Mouse (Mus musculus): ENCODE data around the gene Gm28035. TPM values are rescaled to one million over a fixed set of nuclear protein-coding genes. Genes with fewer than 3 reads are reported as not detected.

Gm28035 gene
- polyA plus RNA-seq (2015; fragmentation: Nextera tagmentation; extraction: Ambion mirVana), result 0.06 and 0.07 TPM in 2 replicates

DNA sequence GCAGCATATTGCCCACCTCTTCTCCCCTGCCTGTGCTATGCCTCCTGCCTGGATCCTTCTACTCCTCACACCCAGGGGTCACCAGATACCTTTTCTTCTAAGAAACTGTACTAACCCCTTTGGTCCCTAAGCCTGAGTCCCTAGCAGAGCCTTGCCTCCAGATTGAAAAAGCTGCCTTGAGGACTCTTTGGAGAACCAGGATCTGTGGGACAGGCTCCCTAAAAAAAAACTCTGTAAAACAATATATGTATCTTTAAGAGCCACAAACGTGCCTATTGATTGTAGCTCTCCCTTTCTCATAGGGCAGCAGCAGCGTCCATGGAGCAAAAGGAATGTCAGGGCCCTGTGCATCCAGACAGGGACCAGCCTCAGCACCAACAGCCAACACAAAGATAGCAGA, at the start of gene Gm28035:
Gene Gm28035, plus strand, starts transcription at position 301 of the 400 bp plus-strand sequence.

DNA sequence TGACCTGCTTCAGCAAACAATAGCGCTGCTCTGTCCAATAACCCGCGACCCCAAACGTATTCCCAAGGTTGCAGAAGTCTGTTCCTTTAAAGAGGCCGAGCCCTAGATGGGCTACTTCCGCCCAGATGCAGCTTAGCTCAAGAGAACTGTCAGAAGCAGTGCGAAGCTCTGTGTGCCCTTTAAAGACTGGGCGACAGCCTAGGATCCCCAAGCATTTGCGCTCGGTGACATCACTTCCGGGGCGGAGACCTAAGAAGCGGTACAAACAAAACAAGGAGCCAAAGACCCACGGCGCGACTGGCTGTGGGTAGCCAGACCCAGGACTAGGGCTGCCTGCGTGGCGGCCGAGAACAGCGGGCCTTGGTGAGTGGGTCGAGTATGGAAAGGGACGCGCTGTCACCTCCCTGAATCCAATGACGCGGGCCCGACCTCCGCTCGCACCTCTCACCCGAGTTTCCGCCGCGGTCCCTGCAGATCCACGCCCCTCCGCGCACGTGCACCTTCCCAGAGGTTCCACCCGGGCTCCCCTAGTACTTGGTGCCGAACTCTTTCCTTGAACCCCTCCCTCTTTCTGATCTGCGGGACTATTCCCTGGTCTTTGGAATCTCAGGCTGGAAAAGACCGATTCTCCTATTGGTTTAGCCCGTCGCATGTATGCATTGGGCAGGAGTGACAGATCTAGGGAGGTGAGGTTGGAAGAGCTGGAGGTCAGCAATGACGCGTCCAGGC, 34.6 kb upstream of the Gm28035 start, which contains the start of gene Kyat1:
Gene Kyat1, minus strand, starts transcription at position 219 of the 729 bp plus-strand sequence.

DNA sequence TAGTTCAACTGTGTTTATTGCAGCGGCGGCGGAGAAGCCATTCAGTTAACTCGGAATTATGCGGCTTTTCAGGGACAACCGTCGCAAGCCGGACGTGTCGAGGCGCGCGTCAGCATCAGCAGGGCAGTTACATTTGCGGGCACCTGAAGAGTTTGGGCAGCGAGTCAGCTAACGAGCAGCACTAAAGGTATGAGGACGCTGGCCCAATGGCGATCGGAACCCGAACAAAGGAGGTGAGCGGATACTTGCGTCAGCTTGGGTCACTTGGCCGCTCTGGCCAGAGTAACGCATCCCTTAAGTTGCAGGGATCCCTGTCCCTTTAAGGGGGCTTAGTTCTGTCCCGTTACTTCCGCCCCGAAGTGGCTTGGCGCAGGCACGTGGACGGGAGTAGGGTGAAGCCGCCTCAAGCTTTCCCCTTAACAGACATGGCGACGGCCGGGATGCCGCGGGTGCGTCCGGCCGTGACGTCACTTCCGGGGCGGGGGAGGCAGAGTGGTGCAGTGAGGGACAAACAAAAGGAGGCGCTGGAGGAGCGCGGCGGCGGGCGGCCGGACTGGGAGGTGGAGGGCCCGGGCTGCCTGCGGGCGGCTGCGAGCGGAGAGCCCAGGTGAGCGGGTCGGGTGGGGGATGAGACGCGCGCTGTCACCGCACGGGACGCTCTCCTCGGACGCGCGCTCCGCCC, 3.0 kb upstream of the Gm28035 start, which contains the start of gene Lrrc8a:
Gene Lrrc8a, plus strand, starts transcription at position 517 of the 682 bp plus-strand sequence.

DNA sequence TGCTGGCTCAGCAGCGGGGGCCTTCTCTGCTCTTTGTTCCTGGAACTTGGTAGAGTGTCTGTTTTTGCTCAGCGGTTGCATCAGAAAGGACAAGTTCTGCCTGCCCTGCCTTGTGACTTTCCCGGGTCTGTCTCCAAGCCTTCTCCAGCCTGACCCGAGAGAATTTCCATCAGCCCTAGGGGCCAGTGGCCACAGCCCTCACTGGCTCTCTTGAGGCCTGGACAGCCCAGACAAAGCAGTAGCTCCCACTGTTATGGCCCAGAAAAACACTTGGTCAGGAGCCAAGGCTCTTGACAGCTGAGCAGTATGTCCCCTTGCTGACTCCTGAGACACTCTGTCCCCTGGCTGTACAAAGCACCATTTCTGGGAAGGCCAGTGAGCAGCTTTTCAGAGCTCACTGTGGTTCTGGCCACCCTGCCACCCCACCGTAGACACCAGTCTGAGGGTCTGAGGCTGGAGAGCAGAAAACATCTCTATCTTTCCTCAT, 25.4 kb downstream of the Gm28035 start, which contains the start of gene Phyhd1:
Gene Phyhd1, plus strand, starts transcription at position 437 of the 487 bp plus-strand sequence.

DNA sequence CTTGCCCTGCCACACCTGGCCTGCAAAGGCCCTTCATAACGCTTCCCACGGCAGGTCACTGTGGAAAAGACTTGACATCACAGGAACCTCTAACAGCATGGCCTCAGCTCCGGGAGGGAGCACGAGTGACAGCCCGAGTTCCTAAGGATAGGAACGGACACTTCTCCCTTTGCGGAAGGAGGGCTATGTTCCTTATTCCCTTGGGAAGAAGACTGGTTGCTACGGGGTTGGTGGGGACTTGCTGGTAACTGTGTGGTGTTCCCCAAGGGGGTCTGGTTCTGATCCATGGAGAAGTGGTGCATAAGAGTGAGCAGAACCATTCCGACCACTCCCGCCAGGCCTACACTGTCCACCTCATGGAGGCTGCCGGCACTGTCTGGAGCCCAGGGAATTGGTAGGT, 40.4 kb downstream of the Gm28035 start, which contains the start of gene Gm28038:
Gene Gm28038, plus strand, starts transcription at position 301 of the 400 bp plus-strand sequence.

DNA sequence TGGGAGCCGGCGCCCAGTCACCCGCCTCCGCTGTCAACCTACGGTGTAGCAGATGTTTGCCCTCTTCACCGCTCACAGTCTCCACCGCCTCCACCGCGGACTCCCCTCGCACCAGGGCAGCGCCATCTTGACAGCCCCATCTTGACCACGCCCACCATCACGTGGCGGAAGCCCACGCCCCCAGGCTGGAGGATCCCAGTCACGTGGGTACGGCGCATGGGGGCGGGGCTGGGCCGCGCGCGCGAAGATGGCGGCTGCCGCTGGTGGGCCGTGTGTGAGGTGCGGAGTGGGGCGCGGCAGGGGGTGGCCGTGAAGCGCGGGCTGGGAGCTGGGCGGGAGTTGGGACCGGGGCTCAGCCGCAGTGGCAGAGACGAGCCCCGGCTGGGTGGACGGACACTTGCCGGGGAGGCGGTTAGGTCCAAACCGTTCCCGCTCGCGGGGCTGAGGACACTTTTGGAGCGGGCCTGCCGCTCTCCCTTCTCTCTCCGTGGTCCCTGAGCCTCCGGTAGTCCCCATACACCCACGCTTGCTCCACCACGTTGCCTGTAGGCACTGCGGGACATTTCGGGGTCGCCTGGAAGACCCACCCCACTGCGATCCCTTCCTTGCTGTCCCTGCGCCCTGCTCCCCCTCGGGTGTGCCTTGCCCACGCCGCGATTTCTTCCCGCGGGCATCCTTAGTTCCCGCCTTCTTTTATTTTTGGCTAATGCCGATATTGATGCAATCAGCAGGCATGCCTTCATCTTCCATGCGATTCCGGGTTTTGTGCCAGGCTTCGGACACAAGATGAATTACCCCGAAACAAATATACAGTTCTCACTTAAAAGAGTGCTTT, 46.0 kb downstream of the Gm28035 start, which contains the start of the genes Dolk and Nup188:
Gene Dolk, minus strand, starts transcription at position 143 of the 835 bp plus-strand sequence.
Gene Nup188, plus strand, starts transcription at position 206 of the 835 bp plus-strand sequence.

Other genes with a start within 250 kb of the Gm28035 start
- gene Wdr34, start 191.7 kb upstream of the Gm28035 start, polyA plus RNA-seq (2015; fragmentation: Nextera tagmentation; extraction: Ambion mirVana), result 13.7 and 13.8 TPM in 2 replicates
- gene Set, start 183.2 kb upstream of the Gm28035 start, polyA plus RNA-seq (2015; fragmentation: Nextera tagmentation; extraction: Ambion mirVana), result 179 and 195 TPM in 2 replicates
- gene Pkn3, start 162.9 kb upstream of the Gm28035 start, polyA plus RNA-seq (2015; fragmentation: Nextera tagmentation; extraction: Ambion mirVana), result 3.1 TPM in 2 replicates
- gene Zdhhc12, start 146.9 kb upstream of the Gm28035 start, polyA plus RNA-seq (2015; fragmentation: Nextera tagmentation; extraction: Ambion mirVana), result 24.9 and 27.9 TPM in 2 replicates
- gene Zer1, start 116.0 kb upstream of the Gm28035 start, polyA plus RNA-seq (2015; fragmentation: Nextera tagmentation; extraction: Ambion mirVana), result 3.5 and 4.2 TPM in 2 replicates
- 2.2 and 4.1 TPM in 2 replicates for gene Tbc1d13, start 106.8 kb upstream of the Gm28035 start, polyA plus RNA-seq (2015; fragmentation: Nextera tagmentation; extraction: Ambion mirVana)
- 22.8 TPM in 2 replicates for gene Endog, start 69.1 kb upstream of the Gm28035 start, polyA plus RNA-seq (2015; fragmentation: Nextera tagmentation; extraction: Ambion mirVana)
- 25.1 and 25.8 TPM in 2 replicates for gene Spout1, start 62.1 kb upstream of the Gm28035 start, polyA plus RNA-seq (2015; fragmentation: Nextera tagmentation; extraction: Ambion mirVana)
- gene Kyat1, start 34.7 kb upstream of the Gm28035 start, polyA plus RNA-seq (2015; fragmentation: Nextera tagmentation; extraction: Ambion mirVana), result 11.6 and 13.6 TPM in 2 replicates
- gene Lrrc8a, start 2.9 kb upstream of the Gm28035 start, polyA plus RNA-seq (2015; fragmentation: Nextera tagmentation; extraction: Ambion mirVana), result 27.9 and 29.2 TPM in 2 replicates
- gene Phyhd1, start 25.6 kb downstream of the Gm28035 start, polyA plus RNA-seq (2015; fragmentation: Nextera tagmentation; extraction: Ambion mirVana), result 7.8 and 8.7 TPM in 2 replicates
- not detected in 2 replicates for gene Gm28038, start 40.5 kb downstream of the Gm28035 start, polyA plus RNA-seq (2015; fragmentation: Nextera tagmentation; extraction: Ambion mirVana)
- 22.8 and 24.4 TPM in 2 replicates for gene Dolk, start 45.8 kb downstream of the Gm28035 start, polyA plus RNA-seq (2015; fragmentation: Nextera tagmentation; extraction: Ambion mirVana)
- gene Nup188, start 45.8 kb downstream of the Gm28035 start, polyA plus RNA-seq (2015; fragmentation: Nextera tagmentation; extraction: Ambion mirVana), result 12.3 TPM in 2 replicates
- 77.9 and 87.5 TPM in 2 replicates for gene Sh3glb2, start 118.8 kb downstream of the Gm28035 start, polyA plus RNA-seq (2015; fragmentation: Nextera tagmentation; extraction: Ambion mirVana)
- 13.9 and 15.1 TPM in 2 replicates for gene Miga2, start 123.7 kb downstream of the Gm28035 start, polyA plus RNA-seq (2015; fragmentation: Nextera tagmentation; extraction: Ambion mirVana)
- 12.4 and 13.6 TPM in 2 replicates for gene Dolpp1, start 151.7 kb downstream of the Gm28035 start, polyA plus RNA-seq (2015; fragmentation: Nextera tagmentation; extraction: Ambion mirVana)
- 21.3 and 24.3 TPM in 2 replicates for gene Crat, start 175.2 kb downstream of the Gm28035 start, polyA plus RNA-seq (2015; fragmentation: Nextera tagmentation; extraction: Ambion mirVana)
- 80.9 and 81.6 TPM in 2 replicates for gene Ptpa, start 175.5 kb downstream of the Gm28035 start, polyA plus RNA-seq (2015; fragmentation: Nextera tagmentation; extraction: Ambion mirVana)
- 1.1 and 1.2 TPM in 2 replicates for gene Ier5l, start 233.7 kb downstream of the Gm28035 start, polyA plus RNA-seq (2015; fragmentation: Nextera tagmentation; extraction: Ambion mirVana)